Mouse (Mus musculus): Measurements from ENCODE around the gene Rpl23a. TPM values are rescaled to one million over a fixed set of nuclear protein-coding genes. Genes with fewer than 3 reads are reported as not detected.

Gene Rpl23a
- polyA plus RNA-seq, 1 experiment from 2014 or later = 1,079 TPM

GRCm38 (mm10) chr11:78159096-78159495 lies 24.3 kb downstream of the Rpl23a start:
- ATAC-seq = peak; percentile 68
- no peak overlapping the region for H3K4me3 ChIP-seq (ENCODE audit: low read depth, low read length)
- H3K36me3 ChIP-seq (ENCODE audit: insufficient read depth, low read length) = 0 out of 2 replicates have a peak, but pooled peaks cover 4% of the 10 kb centered on the region
- peak; percentile 99 for TF ChIP-seq CTCF (IDR thresholded peaks at IDR 0.05)
- TF ChIP-seq EP300 (IDR thresholded peaks at IDR 0.05) = no peak
- no peaks in the 10 kb centered on the region for H3K9me3 ChIP-seq (ENCODE audit: low read length)
- no peak overlapping the region for H3K27ac ChIP-seq (ENCODE audit: low read length)
- H3K27me3 ChIP-seq (replicated peaks; ENCODE audit: insufficient read depth, low read length) = no peaks in the 10 kb centered on the region
- no peak overlapping the region for H3K4me2 ChIP-seq (replicated peaks; ENCODE audit: low read depth, low read length)
- H3K9ac ChIP-seq (replicated peaks; ENCODE audit: low read depth) = no peak overlapping the region
- DNase-seq (ENCODE audit: low spot score) = peak; percentile 94
- WGBS = 12% methylated on average over 2 of the region's 2 CpGs
- H3K4me1 ChIP-seq (ENCODE audit: insufficient read depth, low read depth, low read length) = peaks cover 14% of the 10 kb centered on the region; the same call in 1 of the 2 replicates

- no peak overlapping the region for H3K9ac ChIP-seq (replicated peaks; ENCODE audit: low read depth)
- H3K9me3 ChIP-seq (ENCODE audit: low read length) = no peaks in the 10 kb centered on the region
- DNase-seq (ENCODE audit: low spot score) = no peak
- H3K4me2 ChIP-seq (replicated peaks; ENCODE audit: low read depth, low read length) = no peak overlapping the region
- H3K36me3 ChIP-seq (ENCODE audit: insufficient read depth, low read length) = 0 out of 2 replicates have a peak, but pooled peaks cover 4% of the 10 kb centered on the region
- no peak overlapping the region for H3K4me3 ChIP-seq (ENCODE audit: low read depth, low read length)
- 66% methylated on average over 6 of the region's 6 CpGs for WGBS
- H3K27me3 ChIP-seq (replicated peaks; ENCODE audit: insufficient read depth, low read length) = no peaks in the 10 kb centered on the region
- H3K27ac ChIP-seq (ENCODE audit: low read length) = no peak overlapping the region
- peaks cover 8% of the 10 kb centered on the region; the same call in 1 of the 2 replicates for H3K4me1 ChIP-seq (ENCODE audit: insufficient read depth, low read depth, low read length)
- TF ChIP-seq EP300 (IDR thresholded peaks at IDR 0.05) (no peak), CTCF (IDR thresholded peaks at IDR 0.05) (no peak)
- no peak for ATAC-seq
Observed at GRCm38 (mm10) chr11:78156156-78156699, 27.2 kb downstream of the Rpl23a start.

- Histone ChIP-seq H3K36me3 (ENCODE audit: insufficient read depth, low read length) (0 out of 2 replicates have a peak, but pooled peaks cover 4% of the 10 kb centered on the region), H3K27ac (ENCODE audit: low read length) (no peak overlapping the region)
Observed at GRCm38 (mm10) chr11:78155674-78156073, 27.7 kb downstream of the Rpl23a start.

GRCm38 (mm10) chr11:78153778-78154177 lies 29.6 kb downstream of the Rpl23a start:
- H3K9ac ChIP-seq (replicated peaks; ENCODE audit: low read depth) = no peak overlapping the region
- TF ChIP-seq EP300 (IDR thresholded peaks at IDR 0.05) (no peak), CTCF (IDR thresholded peaks at IDR 0.05) (no peak)
- 66% methylated on average over 13 of the region's 13 CpGs for WGBS
- no peaks in the 10 kb centered on the region for H3K27me3 ChIP-seq (replicated peaks; ENCODE audit: insufficient read depth, low read length)
- H3K36me3 ChIP-seq (ENCODE audit: insufficient read depth, low read length) = 0 out of 2 replicates have a peak, but pooled peaks cover 9% of the 10 kb centered on the region
- DNase-seq (ENCODE audit: low spot score) = no peak
- no peaks in the 10 kb centered on the region for H3K9me3 ChIP-seq (ENCODE audit: low read length)
- H3K4me3 ChIP-seq (ENCODE audit: low read depth, low read length) = no peak overlapping the region
- peaks cover 4% of the 10 kb centered on the region; the same call in 1 of the 2 replicates for H3K4me1 ChIP-seq (ENCODE audit: insufficient read depth, low read depth, low read length)
- H3K27ac ChIP-seq (ENCODE audit: low read length) = peak overlapping the region; percentile 74; the same call in 1 of the 2 replicates
- ATAC-seq = no peak
- H3K4me2 ChIP-seq (replicated peaks; ENCODE audit: low read depth, low read length) = no peak overlapping the region

More at GRCm38 (mm10) chr11:78155674-78156073, 27.7 kb downstream of the Rpl23a start:
- Histone ChIP-seq H3K9ac (replicated peaks; ENCODE audit: low read depth) (no peak overlapping the region), H3K9me3 (ENCODE audit: low read length) (no peaks in the 10 kb centered on the region), H3K4me3 (ENCODE audit: low read depth, low read length) (no peak overlapping the region), H3K27me3 (replicated peaks; ENCODE audit: insufficient read depth, low read length) (no peaks in the 10 kb centered on the region), H3K4me2 (replicated peaks; ENCODE audit: low read depth, low read length) (no peak overlapping the region), H3K4me1 (ENCODE audit: insufficient read depth, low read depth, low read length) (peaks cover 8% of the 10 kb centered on the region; the same call in 1 of the 2 replicates)
- TF ChIP-seq CTCF (IDR thresholded peaks at IDR 0.05) (no peak), EP300 (IDR thresholded peaks at IDR 0.05) (no peak)
- no peak for DNase-seq (ENCODE audit: low spot score)
- no peak for ATAC-seq
- WGBS = 80% methylated on average over 5 of the region's 5 CpGs

GRCm38 (mm10) chr11:78152299-78153231 lies 30.8 kb downstream of the Rpl23a start:
- 26% methylated on average over 9 of the region's 9 CpGs for WGBS
- Histone ChIP-seq H3K4me3 (ENCODE audit: low read depth, low read length) (no peak overlapping the region), H3K36me3 (ENCODE audit: insufficient read depth, low read length) (0 out of 2 replicates have a peak, but pooled peaks cover 9% of the 10 kb centered on the region), H3K4me2 (replicated peaks; ENCODE audit: low read depth, low read length) (0 out of 2 replicates have a peak overlapping the region, but pooled peaks have one; percentile 11), H3K27me3 (replicated peaks; ENCODE audit: insufficient read depth, low read length) (no peaks in the 10 kb centered on the region), H3K27ac (ENCODE audit: low read length) (peak overlapping the region; percentile 74), H3K9ac (replicated peaks; ENCODE audit: low read depth) (no peak overlapping the region), H3K4me1 (ENCODE audit: insufficient read depth, low read depth, low read length) (peaks cover 4% of the 10 kb centered on the region; the same call in 1 of the 2 replicates), H3K9me3 (ENCODE audit: low read length) (no peaks in the 10 kb centered on the region)
- TF ChIP-seq CTCF (IDR thresholded peaks at IDR 0.05) (no peak), EP300 (IDR thresholded peaks at IDR 0.05) (no peak)
- DNase-seq (ENCODE audit: low spot score) (peak; percentile 67), ATAC-seq (peak; percentile 77)

- whole genome bisulfite sequencing = 48% methylated on average over 1 of the region's 1 CpGs
- DNase-seq (ENCODE audit: low spot score) (peak; percentile 64), ATAC-seq (no peak)
- H3K4me3 ChIP-seq (ENCODE audit: low read depth, low read length) = no peak overlapping the region
- H3K4me2 ChIP-seq (replicated peaks; ENCODE audit: low read depth, low read length) = no peak overlapping the region
- no peak overlapping the region for H3K27ac ChIP-seq (ENCODE audit: low read length)
- no peaks in the 10 kb centered on the region for H3K27me3 ChIP-seq (replicated peaks; ENCODE audit: insufficient read depth, low read length)
- H3K9me3 ChIP-seq (ENCODE audit: low read length) = no peaks in the 10 kb centered on the region
- peak; percentile 66 for TF ChIP-seq CTCF (IDR thresholded peaks at IDR 0.05)
- TF ChIP-seq EP300 (IDR thresholded peaks at IDR 0.05) = no peak
- H3K4me1 ChIP-seq (ENCODE audit: insufficient read depth, low read depth, low read length) = peaks cover 4% of the 10 kb centered on the region; the same call in 1 of the 2 replicates
- no peak overlapping the region for H3K9ac ChIP-seq (replicated peaks; ENCODE audit: low read depth)
- H3K36me3 ChIP-seq (ENCODE audit: insufficient read depth, low read length) = 0 out of 2 replicates have a peak, but pooled peaks cover 9% of the 10 kb centered on the region
Observed at GRCm38 (mm10) chr11:78151161-78151560, 32.2 kb downstream of the Rpl23a start.
